Mouse (Mus musculus): Measurements from ENCODE around the gene Dcdc2b. TPM values are rescaled to one million over a fixed set of nuclear protein-coding genes. Genes with fewer than 3 reads are reported as not detected.

Dcdc2b gene
- polyA plus RNA-seq (2016; fragmentation: Nextera tagmentation; extraction: Ambion mirVana) = 1.1 and 1.7 TPM in 2 replicates

DNA sequence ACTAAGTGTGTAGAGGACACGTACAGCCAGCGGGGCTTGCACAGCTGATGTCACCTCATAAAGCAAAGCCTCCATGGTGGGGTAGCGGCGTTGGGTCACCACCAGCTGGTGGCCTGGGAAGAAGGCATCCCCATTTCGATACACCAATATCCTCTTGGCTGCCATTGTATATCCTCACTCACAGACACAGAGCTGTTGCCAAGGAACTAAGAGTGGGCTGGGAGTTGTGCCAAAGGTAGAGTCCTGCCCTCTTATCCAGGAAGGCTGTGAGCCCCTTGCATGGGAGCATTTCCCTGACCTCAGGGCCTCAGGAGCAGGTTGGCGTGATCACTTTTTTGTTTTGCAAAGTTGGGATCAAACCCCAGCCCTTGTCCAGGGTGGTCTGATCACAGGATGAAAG lies at the start of gene Dcdc2b:
Gene Dcdc2b (minus strand): TSS at position 165 of the 400 bp plus-strand sequence.
- WGBS = 87% methylated on average over 6 of the region's 6 CpGs
- DNase-seq (ENCODE audit: low spot score) = no peak
- Histone ChIP-seq H3K36me3 (peaks cover 41% of the 10 kb centered on the region), H3K9me3 (no peaks in the 10 kb centered on the region), H3K4me1 (peaks cover 9% of the 10 kb centered on the region), H3K27ac (no peak within 1 kb of the TSS), H3K4me3 (no peak within 1 kb of the TSS), H3K27me3 (ENCODE audit: insufficient read depth, poor library complexity, severe bottlenecking) (no peaks in the 10 kb centered on the region)

DNA sequence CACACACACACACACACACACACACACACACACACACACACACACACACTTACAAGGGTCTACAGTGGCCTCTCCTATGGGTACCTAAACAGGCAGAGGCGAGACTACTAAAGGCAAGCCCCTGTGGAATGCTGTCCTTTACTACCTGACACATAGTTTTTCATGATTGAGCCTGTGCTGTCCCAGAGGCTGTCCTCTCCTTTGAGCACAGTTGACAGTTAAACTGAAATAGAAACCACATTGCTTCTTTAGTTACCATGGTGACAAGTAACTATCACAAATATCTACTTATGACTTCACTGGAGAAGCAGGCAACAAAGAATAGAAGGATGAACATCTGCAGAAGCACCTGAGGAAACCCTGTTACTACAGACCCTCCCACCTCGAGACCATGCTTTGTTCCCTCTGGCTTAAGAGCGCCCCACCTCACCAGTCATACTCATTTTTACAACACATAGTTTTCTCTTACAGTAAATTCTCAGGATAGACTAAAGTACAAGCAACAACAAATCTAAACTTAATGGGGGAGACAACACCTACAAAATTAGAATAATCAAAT lies 48.3 kb upstream of the Dcdc2b start:
- WGBS = 94% methylated on average over 3 of the region's 3 CpGs
- no peaks in the 10 kb centered on the region for H3K27me3 ChIP-seq (ENCODE audit: insufficient read depth, poor library complexity, severe bottlenecking)
- H3K4me3 ChIP-seq = no peak overlapping the region
- no peak for DNase-seq (ENCODE audit: low spot score)
- H3K4me1 ChIP-seq = no peaks in the 10 kb centered on the region
- no peak overlapping the region for H3K27ac ChIP-seq
- no peaks in the 10 kb centered on the region for H3K9me3 ChIP-seq
- H3K36me3 ChIP-seq = peaks cover 69% of the 10 kb centered on the region

DNA sequence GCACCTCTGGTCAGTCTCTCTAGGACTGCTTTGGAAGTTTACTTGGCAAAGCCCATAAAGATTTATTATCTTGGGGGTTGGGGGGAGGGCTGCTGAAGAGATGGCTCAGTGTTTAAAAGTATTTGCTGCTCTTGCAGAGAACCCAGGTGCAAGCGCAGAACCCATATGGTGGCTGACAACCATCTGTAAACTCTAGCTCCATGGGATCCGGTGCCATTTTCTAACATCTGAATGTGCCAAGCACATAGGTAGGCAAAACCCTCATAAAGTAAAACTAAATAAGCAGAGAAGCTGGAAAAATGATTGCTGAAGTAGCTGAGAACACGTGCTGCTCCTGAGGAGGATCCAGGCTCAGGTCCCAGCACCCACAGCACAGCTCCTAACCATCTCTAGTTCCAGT lies 47.5 kb upstream of the Dcdc2b start:
- H3K4me1 ChIP-seq = no peaks in the 10 kb centered on the region
- H3K36me3 ChIP-seq = peaks cover 72% of the 10 kb centered on the region
- no peak overlapping the region for H3K4me3 ChIP-seq
- no peak overlapping the region for H3K27ac ChIP-seq
- no peak for DNase-seq (ENCODE audit: low spot score)
- 91% methylated on average over 3 of the region's 3 CpGs for WGBS
- H3K9me3 ChIP-seq = no peaks in the 10 kb centered on the region
- H3K27me3 ChIP-seq (ENCODE audit: insufficient read depth, poor library complexity, severe bottlenecking) = no peaks in the 10 kb centered on the region

DNA sequence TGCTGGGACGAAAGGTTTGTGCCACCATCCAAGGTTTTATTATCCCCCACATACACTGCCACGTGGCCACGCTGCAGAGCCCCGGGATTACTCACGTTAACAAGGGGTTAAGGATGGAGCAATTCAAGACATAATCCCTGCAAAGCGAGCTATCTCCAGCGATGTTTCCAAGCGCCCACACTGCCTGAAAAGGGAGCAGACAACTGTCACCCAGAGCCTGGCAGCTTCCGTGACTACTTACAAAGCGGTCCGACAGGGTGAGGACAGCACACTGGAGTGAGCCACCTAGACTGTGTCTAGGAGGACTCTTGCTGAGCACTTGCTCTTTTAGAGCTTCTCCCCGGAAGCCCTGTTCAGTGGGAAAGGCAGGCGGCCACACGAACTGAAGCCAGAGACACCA lies 40.7 kb upstream of the Dcdc2b start:
- no peaks in the 10 kb centered on the region for H3K27me3 ChIP-seq (ENCODE audit: insufficient read depth, poor library complexity, severe bottlenecking)
- H3K4me1 ChIP-seq = no peaks in the 10 kb centered on the region
- DNase-seq (ENCODE audit: low spot score) = no peak
- H3K9me3 ChIP-seq = no peaks in the 10 kb centered on the region
- H3K27ac ChIP-seq = no peak overlapping the region
- WGBS = 92% methylated on average over 14 of the region's 14 CpGs
- H3K36me3 ChIP-seq = peaks cover 94% of the 10 kb centered on the region
- H3K4me3 ChIP-seq = no peak overlapping the region

DNA sequence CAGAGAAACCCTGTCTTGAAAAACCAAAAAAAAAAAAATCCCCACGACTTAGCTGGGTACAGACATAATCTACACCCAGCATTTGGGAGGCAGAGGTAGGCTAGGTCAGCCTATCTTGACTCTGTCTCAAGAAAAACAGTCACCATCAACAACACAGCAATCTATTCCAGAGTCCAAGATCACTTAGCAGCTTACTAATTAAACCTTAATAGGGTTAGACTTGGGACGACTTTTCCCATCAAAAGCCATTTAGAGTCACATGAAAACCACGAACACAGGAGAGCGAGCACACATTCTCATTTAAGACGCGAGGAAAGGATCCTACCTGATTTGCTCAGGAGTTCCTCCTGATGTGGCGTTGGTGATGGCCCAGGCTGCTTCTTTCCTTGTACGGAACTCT lies 36.3 kb upstream of the Dcdc2b start:
- H3K27ac ChIP-seq = no peak overlapping the region
- H3K4me3 ChIP-seq = no peak overlapping the region
- no peaks in the 10 kb centered on the region for H3K27me3 ChIP-seq (ENCODE audit: insufficient read depth, poor library complexity, severe bottlenecking)
- H3K9me3 ChIP-seq = no peaks in the 10 kb centered on the region
- DNase-seq (ENCODE audit: low spot score) = no peak
- WGBS = 94% methylated on average over 8 of the region's 8 CpGs
- H3K4me1 ChIP-seq = no peaks in the 10 kb centered on the region
- H3K36me3 ChIP-seq = peaks cover 97% of the 10 kb centered on the region

DNA sequence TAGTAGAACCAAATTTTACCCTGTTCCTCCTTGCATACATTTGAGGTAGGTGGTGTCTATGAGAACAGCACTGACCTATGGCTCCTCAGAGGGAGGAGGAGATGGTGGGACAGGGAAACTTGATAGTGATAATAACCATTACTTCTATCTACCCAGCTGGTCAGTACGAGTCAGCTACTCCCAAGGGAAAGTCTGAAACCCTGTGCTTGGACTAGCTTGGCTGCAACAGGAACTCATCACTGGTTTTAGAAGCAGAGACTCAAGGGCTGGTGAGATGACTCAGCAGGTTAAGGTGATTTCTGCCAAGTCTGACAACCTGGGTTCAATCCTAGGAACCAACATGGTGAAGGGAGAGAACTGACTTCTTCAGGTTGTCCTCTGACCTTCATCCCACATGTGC lies 34.6 kb upstream of the Dcdc2b start:
- no peak for DNase-seq (ENCODE audit: low spot score)
- H3K4me1 ChIP-seq = no peaks in the 10 kb centered on the region
- H3K36me3 ChIP-seq = peaks cover 92% of the 10 kb centered on the region
- no peaks in the 10 kb centered on the region for H3K9me3 ChIP-seq
- 72% methylated on average over 1 of the region's 1 CpGs for WGBS
- no peaks in the 10 kb centered on the region for H3K27me3 ChIP-seq (ENCODE audit: insufficient read depth, poor library complexity, severe bottlenecking)
- no peak overlapping the region for H3K4me3 ChIP-seq
- H3K27ac ChIP-seq = no peak overlapping the region

DNA sequence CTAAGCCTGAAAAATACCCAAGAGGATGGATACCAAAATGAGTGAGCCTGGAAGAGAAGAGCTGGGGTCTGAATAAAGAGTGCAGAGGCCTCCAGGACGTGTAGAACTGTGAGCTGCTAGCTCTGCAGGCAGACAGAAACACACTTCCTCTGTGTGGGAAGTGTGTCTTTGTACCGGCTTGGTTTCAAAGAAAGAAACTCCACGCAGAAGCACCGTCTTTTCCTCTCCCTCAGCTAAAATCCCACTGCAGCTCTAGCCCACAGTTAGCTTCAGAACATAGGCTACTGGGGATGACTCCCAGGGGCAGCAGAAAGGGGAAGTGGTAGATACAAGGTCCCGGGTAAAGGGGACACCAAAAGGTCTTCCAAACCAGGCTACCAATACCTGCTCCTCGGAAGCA lies 31.1 kb upstream of the Dcdc2b start:
- H3K27me3 ChIP-seq (ENCODE audit: insufficient read depth, poor library complexity, severe bottlenecking) = no peaks in the 10 kb centered on the region
- no peak for DNase-seq (ENCODE audit: low spot score)
- H3K4me3 ChIP-seq = no peak overlapping the region
- no peak overlapping the region for H3K27ac ChIP-seq
- H3K36me3 ChIP-seq = peaks cover 60% of the 10 kb centered on the region
- H3K4me1 ChIP-seq = no peaks in the 10 kb centered on the region
- no peaks in the 10 kb centered on the region for H3K9me3 ChIP-seq
- 90% methylated on average over 6 of the region's 6 CpGs for WGBS

DNA sequence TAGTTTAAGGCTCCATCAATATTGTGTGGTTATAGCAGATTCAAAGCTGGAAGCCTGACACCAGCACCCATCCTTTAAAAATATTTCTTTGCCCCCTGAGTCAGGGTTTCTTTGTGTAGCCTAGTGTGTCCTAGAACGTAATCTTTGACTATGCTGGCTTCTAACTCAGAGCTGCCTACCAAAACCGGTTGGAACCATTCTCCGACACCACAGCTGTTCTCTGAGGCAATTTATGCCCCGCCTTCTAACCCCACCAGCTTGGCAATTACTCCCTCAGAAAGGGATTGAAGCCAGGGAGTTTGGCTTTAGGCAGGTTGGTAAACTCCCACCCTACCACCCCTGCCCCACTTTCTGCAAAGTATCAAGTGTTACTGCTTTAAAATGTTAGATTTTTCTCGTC lies 27.7 kb upstream of the Dcdc2b start:
- Histone ChIP-seq H3K4me1 (peaks cover 15% of the 10 kb centered on the region), H3K36me3 (peaks cover 54% of the 10 kb centered on the region), H3K9me3 (no peaks in the 10 kb centered on the region), H3K4me3 (peak overlapping the region; percentile 76), H3K27ac (no peak overlapping the region; the same call in 1 of the 2 replicates), H3K27me3 (ENCODE audit: insufficient read depth, poor library complexity, severe bottlenecking) (no peaks in the 10 kb centered on the region)
- WGBS = 49% methylated on average over 5 of the region's 5 CpGs
- no peak for DNase-seq (ENCODE audit: low spot score)

DNA sequence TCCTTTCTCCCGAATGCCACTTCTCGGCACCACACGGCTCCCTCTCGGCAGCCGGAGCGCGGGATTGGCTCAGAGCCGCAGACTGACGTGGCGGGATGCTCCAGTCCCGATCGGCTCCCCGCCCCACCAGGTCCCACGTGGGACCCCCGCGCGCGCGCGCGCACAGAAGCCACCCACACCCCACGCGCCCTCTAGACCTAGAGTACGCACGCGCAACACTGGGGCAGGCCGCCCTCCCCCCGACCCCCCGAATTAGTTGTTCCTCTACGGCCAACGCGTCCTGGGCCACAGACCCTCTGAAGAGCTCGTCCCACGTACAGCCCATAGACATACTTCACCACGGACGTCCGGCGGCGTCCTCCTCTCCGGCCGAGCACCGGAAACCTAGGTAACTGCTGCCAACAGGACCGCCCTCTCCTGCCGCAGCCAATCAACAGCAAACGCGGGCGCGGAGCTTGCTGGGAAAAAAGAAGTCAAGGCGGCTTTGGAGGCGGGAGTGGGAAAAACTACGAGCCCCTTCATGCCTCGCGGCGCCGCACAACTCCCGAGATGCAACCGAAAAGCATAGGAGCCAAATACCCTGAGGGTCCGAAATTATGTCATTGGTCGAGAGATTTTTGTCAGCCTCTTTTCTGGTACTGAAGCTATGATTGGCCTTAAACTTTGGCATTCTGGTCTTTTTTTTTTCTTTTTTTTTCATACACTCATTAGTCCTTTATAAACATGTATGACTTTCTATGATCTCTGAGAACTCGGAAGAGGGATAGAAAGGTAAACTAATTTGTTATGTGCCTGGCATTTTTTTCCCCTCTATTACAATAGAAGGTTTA lies 26.8 kb upstream of the Dcdc2b start, which contains the start of gene Txlna:
Gene Txlna (minus strand): TSS at position 428 of the 830 bp plus-strand sequence.
- H3K27ac ChIP-seq = peak within 1 kb of the TSS; percentile 94
- peak; percentile 99 for DNase-seq (ENCODE audit: low spot score)
- H3K4me3 ChIP-seq = peak within 1 kb of the TSS; percentile 76
- WGBS = under 1% methylated on average over 60 of the region's 60 CpGs
- H3K36me3 ChIP-seq = peaks cover 54% of the 10 kb centered on the region
- H3K9me3 ChIP-seq = no peaks in the 10 kb centered on the region
- no peaks in the 10 kb centered on the region for H3K27me3 ChIP-seq (ENCODE audit: insufficient read depth, poor library complexity, severe bottlenecking)
- peaks cover 15% of the 10 kb centered on the region for H3K4me1 ChIP-seq

DNA sequence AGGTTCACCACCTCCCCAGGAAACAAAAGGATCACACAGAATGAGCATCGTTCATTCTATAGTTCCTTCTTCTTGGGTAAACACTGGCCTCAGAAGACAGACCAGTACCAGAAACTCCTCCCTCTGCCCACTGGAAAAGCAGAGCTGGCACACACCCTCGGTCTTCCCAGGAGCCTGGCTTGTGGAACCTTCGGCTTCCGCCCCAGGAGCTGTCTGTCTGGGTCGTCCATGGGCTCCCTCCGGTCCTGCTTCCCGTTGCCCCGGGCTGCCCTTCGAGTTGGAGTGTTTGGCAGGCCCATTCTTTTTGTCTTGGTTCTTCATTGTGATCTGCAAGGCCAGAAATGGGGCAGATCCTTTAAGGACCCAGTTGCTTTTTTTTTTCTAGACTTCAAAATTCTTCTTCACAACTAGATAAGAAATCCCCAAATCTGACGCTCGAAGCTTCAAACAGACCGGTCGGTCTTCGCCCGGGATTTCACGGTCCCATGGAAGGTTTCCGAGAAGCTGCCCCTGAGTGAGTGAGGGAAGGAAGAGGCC lies 26.1 kb upstream of the Dcdc2b start:
- Histone ChIP-seq H3K4me1 (peaks cover 15% of the 10 kb centered on the region), H3K27ac (peak overlapping the region; percentile 94), H3K36me3 (peaks cover 52% of the 10 kb centered on the region), H3K9me3 (no peaks in the 10 kb centered on the region), H3K27me3 (ENCODE audit: insufficient read depth, poor library complexity, severe bottlenecking) (no peaks in the 10 kb centered on the region), H3K4me3 (peak overlapping the region; percentile 76)
- DNase-seq (ENCODE audit: low spot score) = no peak
- WGBS = 11% methylated on average over 17 of the region's 17 CpGs

DNA sequence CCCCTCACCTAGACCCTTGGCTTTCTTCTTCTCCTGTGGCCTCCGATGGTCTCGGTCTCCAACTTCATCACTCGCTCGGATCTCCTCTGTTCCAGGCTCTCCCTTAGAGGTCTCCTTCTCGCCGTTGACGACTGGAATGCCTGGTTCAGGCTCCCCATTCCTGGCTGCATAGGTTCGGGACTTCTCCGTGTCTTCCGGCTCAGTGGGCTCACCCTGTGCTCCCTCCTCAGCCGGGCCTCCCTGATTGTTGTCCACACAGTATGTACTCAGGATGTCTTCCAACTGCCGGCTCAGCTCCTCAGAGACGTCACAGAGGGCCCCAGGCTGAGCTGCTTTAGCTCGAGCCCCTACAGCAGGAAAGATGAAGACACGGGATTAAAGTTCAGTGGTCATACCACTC lies 25.2 kb upstream of the Dcdc2b start:
- WGBS = 86% methylated on average over 15 of the region's 15 CpGs
- no peaks in the 10 kb centered on the region for H3K9me3 ChIP-seq
- peaks cover 15% of the 10 kb centered on the region for H3K4me1 ChIP-seq
- H3K27me3 ChIP-seq (ENCODE audit: insufficient read depth, poor library complexity, severe bottlenecking) = no peaks in the 10 kb centered on the region
- peaks cover 54% of the 10 kb centered on the region for H3K36me3 ChIP-seq
- no peak for DNase-seq (ENCODE audit: low spot score)
- no peak overlapping the region for H3K27ac ChIP-seq
- peak overlapping the region; percentile 76 for H3K4me3 ChIP-seq

DNA sequence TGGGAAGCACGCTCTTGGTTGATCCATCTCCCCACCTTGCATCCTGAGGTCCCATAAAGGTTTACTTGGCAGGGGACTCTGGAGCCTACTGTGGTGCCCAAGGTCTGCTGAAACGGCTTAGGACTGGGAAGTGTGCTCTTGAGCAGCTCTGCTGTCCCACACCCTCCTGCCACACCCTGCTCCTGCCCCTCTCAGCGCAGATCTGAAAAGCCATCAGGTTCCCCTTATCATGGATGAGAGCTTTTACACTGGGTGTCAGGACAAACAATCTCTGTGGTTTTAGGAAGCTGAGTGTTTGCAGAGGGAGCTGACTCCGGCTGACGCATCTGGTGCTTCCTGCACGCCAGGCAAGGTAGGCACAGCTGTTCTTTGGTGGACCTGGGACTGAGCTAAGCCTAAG lies 19.8 kb upstream of the Dcdc2b start:
- H3K27me3 ChIP-seq (ENCODE audit: insufficient read depth, poor library complexity, severe bottlenecking) = no peaks in the 10 kb centered on the region
- H3K4me3 ChIP-seq = no peak overlapping the region
- no peak overlapping the region for H3K27ac ChIP-seq
- no peaks in the 10 kb centered on the region for H3K9me3 ChIP-seq
- 90% methylated on average over 6 of the region's 6 CpGs for WGBS
- no peak for DNase-seq (ENCODE audit: low spot score)
- peaks cover 2% of the 10 kb centered on the region for H3K4me1 ChIP-seq
- peaks cover 95% of the 10 kb centered on the region for H3K36me3 ChIP-seq

DNA sequence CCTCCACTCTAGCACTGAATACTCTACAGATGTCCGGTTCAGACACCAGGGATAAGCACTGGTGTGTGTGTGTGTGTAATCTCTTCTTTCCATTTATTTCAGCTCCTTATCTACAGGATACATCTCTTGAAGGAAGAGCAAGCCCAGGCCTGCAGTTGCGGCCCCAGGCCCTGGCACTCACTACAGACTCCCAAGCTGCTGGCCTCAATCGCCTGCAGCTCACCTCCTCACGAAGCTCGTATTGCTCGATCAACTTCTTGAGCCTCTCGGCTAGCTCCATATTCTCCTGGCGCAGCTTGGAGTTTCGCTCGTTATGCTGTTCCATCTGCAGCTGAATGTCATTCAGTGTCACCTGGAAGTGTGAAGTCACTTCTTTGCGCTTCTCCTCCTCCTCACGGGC lies 17.8 kb upstream of the Dcdc2b start:
- 96% methylated on average over 12 of the region's 12 CpGs for WGBS
- Histone ChIP-seq H3K4me1 (no peaks in the 10 kb centered on the region), H3K9me3 (no peaks in the 10 kb centered on the region), H3K27ac (no peak overlapping the region), H3K4me3 (no peak overlapping the region), H3K27me3 (ENCODE audit: insufficient read depth, poor library complexity, severe bottlenecking) (no peaks in the 10 kb centered on the region), H3K36me3 (peaks cover 98% of the 10 kb centered on the region)
- no peak for DNase-seq (ENCODE audit: low spot score)
